Mouse (Mus musculus) heart, postnatal 0 days (tissue): ENCODE results near the gene Myh11. TPM values are rescaled to one million over a fixed set of nuclear protein-coding genes. Genes with fewer than 3 reads are reported as not detected.

Source experiments
- ATAC-seq: fragments of 200-750 bp; cut with Nextera tagmentation; 2 replicates; pipeline ENCODE4 v1.8.0; 2017; ENCODE audit warnings: low read depth, moderate number of reproducible peaks, moderate library complexity; ENCODE audit not compliant: insufficient read depth
- DNase-seq: peaks from one replicate; pipeline ENCODE4 v3.0.0-alpha.2; 2016; ENCODE audit warnings: low spot score
- H3K27ac ChIP-seq: fragments of 300-500 bp; sonication (generic); 2 replicates; pipeline ENCODE4 v1.5.1; 2014; ENCODE audit warnings: low read depth, mild to moderate bottlenecking
- H3K27me3 ChIP-seq: fragments of 300-500 bp; sonication (generic); 2 replicates; pipeline ENCODE4 v1.6.1; 2014; ENCODE audit warnings: low read length, mixed read lengths; ENCODE audit not compliant: control insufficient read depth, insufficient read depth
- H3K36me3 ChIP-seq: fragments of 300-500 bp; sonication (generic); replicated peaks from 2 replicates; pipeline ENCODE4 v1.6.1; 2014; ENCODE audit warnings: low read length, mixed read lengths; ENCODE audit not compliant: control insufficient read depth, insufficient read depth
- H3K4me1 ChIP-seq: fragments of 300-500 bp; sonication (generic); 2 replicates; pipeline ENCODE4 v1.6.1; 2014; ENCODE audit warnings: antibody characterized with exemption; ENCODE audit not compliant: control insufficient read depth, insufficient read depth
- H3K4me2 ChIP-seq: fragments of 300-500 bp; sonication (generic); 2 replicates; pipeline ENCODE4 v1.6.1; 2014; ENCODE audit warnings: low read depth, mild to moderate bottlenecking, low read length, moderate library complexity
- H3K4me3 ChIP-seq: fragments of 300-500 bp; sonication (generic); 2 replicates; pipeline ENCODE4 v1.5.1; 2014; ENCODE audit warnings: low read depth, low read length
- H3K9ac ChIP-seq: fragments of 300-500 bp; sonication (generic); replicated peaks from 2 replicates; pipeline ENCODE4 v1.6.1; 2014; ENCODE audit warnings: low read depth, low read length, mixed read lengths
- H3K9me3 ChIP-seq: fragments of 300-500 bp; sonication (generic); replicated peaks from 2 replicates; pipeline ENCODE4 v1.6.1; 2016; ENCODE audit warnings: low read length; ENCODE audit not compliant: control insufficient read depth
- CTCF ChIP-seq: IDR thresholded peaks from 2 replicates; pipeline ENCODE4 v1.5.1; 2016; ENCODE audit warnings: antibody characterized with exemption, control low read depth, low read depth
- EP300 ChIP-seq: IDR thresholded peaks from 2 replicates; pipeline ENCODE4 v1.6.1; 2016; ENCODE audit warnings: antibody characterized with exemption, low read depth
- WGBS: fragments of 180-500 bp; shearing (Covaris S2); extraction: QIAGEN DNeasy Blood & Tissue Kit; methylation state at CpG from one replicate; pipeline ENCODE4 v1.1.7; 2014; 5-methylcytosine and 5-hydroxymethylcytosine counted together
- polyA plus RNA-seq: library from polyadenylated mRNA; unstranded; fragments of >200 nt; fragmentation: Nextera tagmentation; extraction: Ambion mirVana; gene quantifications from 2 replicates; pipeline ENCODE4 v1.2.1, GENCODE M21; 2015
- total RNA-seq: library from RNA; depleted of rRNA; stranded (reverse); fragments of >200 nt; gene quantifications from 2 replicates; pipeline ENCODE4 v1.2.3, GENCODE M21; 2014; ENCODE audit warnings: low replicate concordance

Gene Myh11
- total and polyA plus RNA-seq, 2 experiments from 2014 or later = 3.3 to 104 TPM

DNA sequence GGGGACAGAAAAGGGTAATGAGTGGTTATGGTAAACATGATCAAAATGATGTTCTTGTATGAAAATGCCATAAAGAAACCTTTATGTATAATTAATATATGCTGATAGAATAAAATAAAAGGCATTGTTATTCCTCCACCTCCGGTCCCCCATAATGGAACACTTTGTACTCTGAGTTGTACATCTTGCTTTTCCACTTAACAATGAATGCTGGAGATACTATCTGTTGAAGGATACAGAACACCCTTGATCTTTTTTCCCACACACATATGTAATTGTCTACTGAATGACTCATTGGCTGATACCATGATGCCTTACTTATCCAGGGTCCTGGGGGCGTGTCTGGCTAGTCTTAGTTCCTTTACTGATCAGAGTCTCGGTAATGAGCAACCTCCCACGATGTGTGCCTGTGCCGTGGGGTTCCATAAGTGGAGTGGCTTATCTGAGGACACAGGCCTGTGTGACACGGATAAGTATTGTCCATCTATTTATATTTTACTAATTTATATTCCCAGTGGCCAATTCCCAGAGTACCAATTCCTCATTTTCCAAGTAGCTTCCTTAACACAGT, 110.9 kb downstream of the Myh11 start:
- H3K4me2 ChIP-seq = no peak overlapping the region
- peaks cover 80% of the 10 kb centered on the region for H3K36me3 ChIP-seq
- TF ChIP-seq EP300 = peak; percentile 57; the same call in 1 of the 2 replicates
- no peak for TF ChIP-seq CTCF
- H3K9ac ChIP-seq = no peak overlapping the region
- peak; percentile 31 for DNase-seq
- no peak overlapping the region for H3K4me3 ChIP-seq
- 31% methylated on average over 6 of the region's 6 CpGs for WGBS
- ATAC-seq = peak; percentile 57
- H3K4me1 ChIP-seq = 0 out of 2 replicates have a peak, but pooled peaks cover 5% of the 10 kb centered on the region
- H3K9me3 ChIP-seq = no peaks in the 10 kb centered on the region
- no peaks in the 10 kb centered on the region for H3K27me3 ChIP-seq
- H3K27ac ChIP-seq = peak overlapping the region; percentile 68

DNA sequence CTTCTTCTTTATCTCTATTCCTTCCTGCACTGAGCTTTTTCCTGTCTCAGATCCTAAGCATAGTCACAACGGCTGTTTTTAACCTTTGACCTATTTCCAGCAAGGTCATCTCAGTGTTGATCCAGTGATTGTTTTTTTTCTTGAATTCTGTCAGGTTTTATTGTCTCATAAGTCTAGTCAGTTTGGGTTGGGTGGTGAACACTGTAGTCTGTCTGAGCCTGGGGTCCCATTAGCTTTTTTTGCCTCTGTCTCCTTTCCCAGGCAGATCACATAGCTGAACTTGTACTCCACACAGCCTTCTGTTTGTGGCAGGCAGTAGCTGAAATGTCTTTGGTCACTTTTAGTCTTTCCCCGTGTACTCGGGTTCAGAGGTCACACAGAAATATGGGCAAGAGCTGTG, 113.1 kb downstream of the Myh11 start:
- Histone ChIP-seq H3K9ac (no peak overlapping the region), H3K27me3 (no peaks in the 10 kb centered on the region), H3K36me3 (peaks cover 81% of the 10 kb centered on the region), H3K4me2 (no peak overlapping the region), H3K27ac (peak overlapping the region; percentile 56), H3K9me3 (no peaks in the 10 kb centered on the region), H3K4me1 (0 out of 2 replicates have a peak, but pooled peaks cover 5% of the 10 kb centered on the region), H3K4me3 (no peak overlapping the region)
- ATAC-seq (no peak), DNase-seq (peak; percentile 10)
- WGBS = 40% methylated on average over 3 of the region's 3 CpGs
- no peak for TF ChIP-seq EP300
- TF ChIP-seq CTCF = no peak

DNA sequence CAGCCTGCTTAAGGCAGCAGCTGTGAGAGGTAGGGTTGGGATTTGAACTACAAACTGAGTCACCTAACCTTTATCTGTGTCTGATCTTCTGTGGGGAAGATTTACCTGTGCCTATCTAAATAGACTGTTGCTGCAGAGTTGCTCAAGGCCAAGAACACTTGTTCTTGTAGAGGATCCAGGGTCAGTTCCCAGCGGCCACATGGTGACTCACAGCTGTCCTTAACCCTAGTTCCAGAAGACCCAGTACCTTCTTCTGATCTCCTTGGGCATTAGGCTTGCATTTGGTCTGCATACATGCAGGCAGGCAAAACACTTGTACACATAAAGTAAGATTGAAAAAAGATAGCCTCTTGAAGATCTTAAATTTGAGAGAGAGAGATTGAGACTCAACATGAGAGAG, 121.5 kb downstream of the Myh11 start:
- H3K4me1 ChIP-seq = peaks cover 5% of the 10 kb centered on the region; the same call in 1 of the 2 replicates
- no peak for TF ChIP-seq EP300
- no peak for TF ChIP-seq CTCF
- H3K36me3 ChIP-seq = peaks cover 66% of the 10 kb centered on the region
- no peaks in the 10 kb centered on the region for H3K9me3 ChIP-seq
- no peak overlapping the region for H3K4me2 ChIP-seq
- H3K9ac ChIP-seq = no peak overlapping the region
- H3K27me3 ChIP-seq = no peaks in the 10 kb centered on the region
- WGBS = 91% methylated on average over 1 of the region's 1 CpGs
- no peak for ATAC-seq
- no peak overlapping the region for H3K4me3 ChIP-seq
- H3K27ac ChIP-seq = no peak overlapping the region
- no peak for DNase-seq

DNA sequence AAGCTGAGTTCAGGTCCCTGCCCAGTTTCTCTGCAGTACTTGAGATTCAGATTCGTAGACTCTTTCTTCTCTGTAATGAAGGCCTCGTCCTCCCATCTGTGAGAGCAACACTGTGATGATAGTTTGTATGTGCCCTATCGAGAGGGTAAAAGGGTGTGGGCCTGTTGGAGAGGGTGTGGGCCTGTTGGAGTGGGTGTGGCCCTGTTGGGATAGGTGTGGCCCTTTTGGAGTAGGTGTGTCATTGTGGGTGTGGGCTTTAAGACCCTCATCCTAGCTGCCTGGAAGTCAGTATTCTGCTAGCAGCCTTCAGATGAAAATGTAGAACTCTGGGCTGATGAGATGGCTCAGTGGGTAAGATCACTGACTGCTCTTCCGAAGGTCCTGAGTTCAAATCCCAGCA, 124.7 kb downstream of the Myh11 start:
- Histone ChIP-seq H3K4me2 (no peak overlapping the region), H3K27ac (no peak overlapping the region), H3K27me3 (no peaks in the 10 kb centered on the region), H3K36me3 (peaks cover 33% of the 10 kb centered on the region), H3K4me1 (peaks cover 18% of the 10 kb centered on the region; the same call in 1 of the 2 replicates), H3K9me3 (no peaks in the 10 kb centered on the region), H3K9ac (no peak overlapping the region), H3K4me3 (no peak overlapping the region)
- no peak for ATAC-seq
- TF ChIP-seq EP300 = no peak
- TF ChIP-seq CTCF = no peak
- DNase-seq = no peak
- 78% methylated on average over 4 of the region's 4 CpGs for WGBS

DNA sequence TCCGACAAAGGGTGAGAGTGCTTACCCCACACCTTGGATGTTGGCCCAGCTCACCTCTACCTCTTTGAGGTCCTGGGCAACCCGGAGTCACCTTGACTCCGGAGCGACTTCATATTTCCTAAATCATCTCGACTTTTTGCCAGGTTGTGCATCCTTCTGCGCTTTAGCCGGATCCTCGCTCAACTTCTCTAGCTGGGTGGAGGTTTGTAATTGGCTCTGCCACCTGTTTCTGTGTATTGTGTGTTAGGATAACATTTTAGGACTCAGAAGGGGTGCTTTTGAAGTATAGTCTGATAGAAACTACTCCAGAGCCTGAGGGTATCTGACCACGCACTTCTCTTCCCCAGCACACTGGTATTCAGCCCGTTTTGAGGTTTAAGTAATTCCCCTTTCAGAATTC, 127.4 kb downstream of the Myh11 start:
- H3K4me2 ChIP-seq = peak overlapping the region; percentile 81
- H3K9ac ChIP-seq = peak overlapping the region; percentile 78
- H3K36me3 ChIP-seq = peaks cover 6% of the 10 kb centered on the region
- H3K27me3 ChIP-seq = no peaks in the 10 kb centered on the region
- peak overlapping the region; percentile 85 for H3K27ac ChIP-seq
- no peak for DNase-seq
- H3K4me3 ChIP-seq = peak overlapping the region; percentile 74
- no peak for TF ChIP-seq EP300
- no peak for TF ChIP-seq CTCF
- peaks cover 18% of the 10 kb centered on the region; the same call in 1 of the 2 replicates for H3K4me1 ChIP-seq
- ATAC-seq = no peak
- no peaks in the 10 kb centered on the region for H3K9me3 ChIP-seq
- WGBS = 4% methylated on average over 10 of the region's 10 CpGs

DNA sequence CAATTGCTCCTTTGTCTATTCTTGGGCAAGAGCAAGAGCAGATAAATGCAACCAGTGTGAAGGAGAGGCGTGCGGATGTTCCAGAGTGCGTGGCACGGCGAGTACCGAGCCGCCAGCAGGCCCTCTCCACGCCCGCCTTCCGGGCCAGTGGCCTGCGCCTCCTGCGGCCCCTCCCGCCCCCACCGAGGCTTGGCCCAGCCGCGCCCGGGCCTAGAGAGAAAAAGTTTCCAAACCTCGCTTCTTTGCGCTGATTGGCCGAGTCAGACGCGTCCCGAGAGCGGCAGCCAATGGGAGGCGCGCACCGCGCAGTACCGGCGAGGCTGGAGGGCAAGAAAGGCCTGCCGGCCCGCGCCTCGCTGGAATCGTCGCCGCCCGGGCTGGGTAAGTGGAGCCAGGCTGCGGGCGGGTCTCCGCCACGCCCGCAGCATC, 128.2 kb downstream of the Myh11 start, which contains the start of the genes Nde1 and Marf1:
Nde1 (plus strand) TSS at position 288 of the 429 bp plus-strand sequence.
Marf1 (minus strand) TSS at position 364 of the 429 bp plus-strand sequence.
- Histone ChIP-seq H3K4me1 (peaks cover 23% of the 10 kb centered on the region), H3K9ac (peak within 1 kb of the TSS; percentile 78), H3K4me3 (peak within 1 kb of the TSS; percentile 74), H3K9me3 (no peaks in the 10 kb centered on the region), H3K4me2 (peak within 1 kb of the TSS; percentile 81), H3K36me3 (no peaks in the 10 kb centered on the region; the same call in 1 of the 2 replicates), H3K27me3 (no peaks in the 10 kb centered on the region), H3K27ac (peak within 1 kb of the TSS; percentile 85)
- under 1% methylated on average over 37 of the region's 43 CpGs for WGBS
- no peak for TF ChIP-seq CTCF
- TF ChIP-seq EP300 = peak; percentile 46; the same call in 1 of the 2 replicates
- DNase-seq = peak; percentile 93
- peak; percentile 78 for ATAC-seq
